Mouse (Mus musculus) lung, postnatal 0 days (tissue): Measurements from ENCODE around the gene Spaca3. TPM values are rescaled to one million over a fixed set of nuclear protein-coding genes. Genes with fewer than 3 reads are reported as not detected.

ENCODE experiments used
- ATAC-seq: fragments of 200-750 bp; cut with Nextera tagmentation; 2 replicates; pipeline ENCODE4 v1.8.0; 2017; ENCODE audit warnings: moderate library complexity
- DNase-seq: peaks from one replicate; pipeline ENCODE4 v3.0.0-alpha.2; 2016; ENCODE audit warnings: low spot score
- H3K27ac ChIP-seq: fragments of 300-500 bp; sonication (generic); 2 replicates; pipeline ENCODE4 v1.5.1; 2014; ENCODE audit warnings: antibody characterized with exemption, mild to moderate bottlenecking, low read length, mixed read lengths
- H3K27me3 ChIP-seq: fragments of 300-500 bp; sonication (generic); replicated peaks from 2 replicates; pipeline ENCODE4 v1.6.1; 2014; ENCODE audit warnings: low read length, mixed read lengths; ENCODE audit not compliant: insufficient read depth
- H3K36me3 ChIP-seq: fragments of 300-500 bp; sonication (generic); 2 replicates; pipeline ENCODE4 v1.6.1; 2014; ENCODE audit warnings: low read length, mixed read lengths; ENCODE audit not compliant: insufficient read depth
- H3K4me1 ChIP-seq: fragments of 300-500 bp; sonication (generic); 2 replicates; pipeline ENCODE4 v1.6.1; 2014; ENCODE audit warnings: antibody characterized with exemption, low read depth, low read length, mixed read lengths; ENCODE audit not compliant: insufficient read depth
- H3K4me2 ChIP-seq: fragments of 300-500 bp; sonication (generic); replicated peaks from 2 replicates; pipeline ENCODE4 v1.6.1; 2014; ENCODE audit warnings: low read depth, mild to moderate bottlenecking, low read length, moderate library complexity, mixed read lengths
- H3K4me3 ChIP-seq: fragments of 300-500 bp; sonication (generic); 2 replicates; pipeline ENCODE4 v1.5.1; 2014; ENCODE audit warnings: low read depth, low read length
- H3K9ac ChIP-seq: fragments of 300-500 bp; sonication (generic); replicated peaks from 2 replicates; pipeline ENCODE4 v1.6.1; 2014; ENCODE audit warnings: low read depth, mild to moderate bottlenecking
- H3K9me3 ChIP-seq: fragments of 300-500 bp; sonication (generic); 2 replicates; pipeline ENCODE4 v1.6.1; 2016; ENCODE audit warnings: low read length, mixed read lengths
- CTCF ChIP-seq: IDR thresholded peaks from 2 replicates; pipeline ENCODE4 v1.5.1; 2016; ENCODE audit warnings: antibody characterized with exemption, mild to moderate bottlenecking
- EP300 ChIP-seq: IDR thresholded peaks from 2 replicates; pipeline ENCODE4 v1.6.1; 2016; ENCODE audit warnings: antibody characterized with exemption, mild to moderate bottlenecking, control low read depth
- WGBS: fragments of 180-500 bp; shearing (Covaris S2); extraction: QIAGEN DNeasy Blood & Tissue Kit; methylation state at CpG from one replicate; pipeline ENCODE4 v1.1.7; 2014; 5-methylcytosine and 5-hydroxymethylcytosine counted together
- polyA plus RNA-seq: library from polyadenylated mRNA; unstranded; fragments of >200 nt; fragmentation: Nextera tagmentation; extraction: Ambion mirVana; gene quantifications from 2 replicates; pipeline ENCODE4 v1.2.1, GENCODE M21; 2015

Gene Spaca3
- polyA plus RNA-seq, 1 experiment from 2014 or later: not detected

- H3K4me1 ChIP-seq: no peaks in the 10 kb centered on the region
- H3K9me3 ChIP-seq: no peaks in the 10 kb centered on the region
- no peak overlapping the region for H3K4me2 ChIP-seq
- no peaks in the 10 kb centered on the region for H3K27me3 ChIP-seq
- TF ChIP-seq CTCF: 0 out of 2 replicates have a peak, but pooled peaks have one; percentile 30
- no peak for TF ChIP-seq EP300
- no peak for DNase-seq
- H3K36me3 ChIP-seq: no peaks in the 10 kb centered on the region
- H3K27ac ChIP-seq: no peak overlapping the region
- ATAC-seq: no peak
- H3K9ac ChIP-seq: no peak overlapping the region
- WGBS: 73% methylated on average over 1 of the region's 1 CpGs
- no peak overlapping the region for H3K4me3 ChIP-seq
Measured at GRCm38 (mm10) chr11:80838724-80839123, 19.4 kb upstream of the Spaca3 start.

DNA sequence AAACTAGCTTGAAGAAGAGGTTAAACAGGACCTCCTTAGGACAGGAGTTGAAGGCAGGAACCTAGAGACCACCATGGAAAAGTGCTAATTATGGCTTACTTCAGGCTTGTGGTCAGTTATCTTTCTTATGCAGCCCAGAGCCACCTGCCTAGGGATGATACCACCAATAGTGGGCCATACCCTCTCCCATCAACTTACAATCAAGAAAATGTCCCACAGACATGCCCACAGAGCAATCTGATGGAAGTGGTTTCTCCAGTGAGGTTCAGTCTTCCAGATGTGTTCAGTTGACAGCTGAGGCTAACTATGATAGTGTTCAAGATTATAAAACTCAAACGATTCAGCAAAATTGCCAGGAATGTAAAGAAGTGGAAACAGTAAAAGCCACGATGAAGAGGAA is 14.7 kb upstream of the Spaca3 start:
- Histone ChIP-seq H3K9me3 (no peaks in the 10 kb centered on the region), H3K36me3 (no peaks in the 10 kb centered on the region), H3K4me1 (no peaks in the 10 kb centered on the region), H3K27ac (no peak overlapping the region), H3K4me3 (no peak overlapping the region), H3K9ac (no peak overlapping the region), H3K4me2 (no peak overlapping the region), H3K27me3 (no peaks in the 10 kb centered on the region)
- WGBS: 62% methylated on average over 2 of the region's 2 CpGs
- TF ChIP-seq CTCF: no peak
- TF ChIP-seq EP300: no peak
- DNase-seq: no peak
- ATAC-seq: no peak

DNA sequence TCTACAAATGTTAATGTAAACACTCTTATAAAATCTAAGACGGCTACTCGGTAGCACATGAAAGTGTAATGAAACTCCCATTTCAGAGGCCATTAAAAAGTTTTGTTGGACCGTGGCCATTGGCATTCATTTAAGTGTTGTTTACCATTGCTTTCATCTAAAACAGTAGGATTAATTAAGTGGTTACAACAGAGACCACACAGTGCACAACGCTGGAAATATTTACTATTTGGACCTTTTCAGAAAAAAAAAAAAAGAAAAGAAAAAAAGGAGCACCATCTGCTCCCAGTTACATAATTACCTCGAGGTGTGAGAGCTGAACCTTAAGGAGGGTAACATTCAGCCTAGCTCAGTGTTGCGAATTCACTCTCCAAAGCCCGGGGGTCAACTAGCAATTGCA is 12.7 kb upstream of the Spaca3 start:
- Histone ChIP-seq H3K9ac (no peak overlapping the region), H3K36me3 (no peaks in the 10 kb centered on the region), H3K4me2 (no peak overlapping the region), H3K27me3 (no peaks in the 10 kb centered on the region), H3K4me1 (no peaks in the 10 kb centered on the region), H3K9me3 (no peaks in the 10 kb centered on the region), H3K27ac (no peak overlapping the region), H3K4me3 (no peak overlapping the region)
- WGBS: 25% methylated on average over 7 of the region's 7 CpGs
- no peak for TF ChIP-seq EP300
- no peak for TF ChIP-seq CTCF
- ATAC-seq (peak; percentile 53), DNase-seq (peak; percentile 61)

DNA sequence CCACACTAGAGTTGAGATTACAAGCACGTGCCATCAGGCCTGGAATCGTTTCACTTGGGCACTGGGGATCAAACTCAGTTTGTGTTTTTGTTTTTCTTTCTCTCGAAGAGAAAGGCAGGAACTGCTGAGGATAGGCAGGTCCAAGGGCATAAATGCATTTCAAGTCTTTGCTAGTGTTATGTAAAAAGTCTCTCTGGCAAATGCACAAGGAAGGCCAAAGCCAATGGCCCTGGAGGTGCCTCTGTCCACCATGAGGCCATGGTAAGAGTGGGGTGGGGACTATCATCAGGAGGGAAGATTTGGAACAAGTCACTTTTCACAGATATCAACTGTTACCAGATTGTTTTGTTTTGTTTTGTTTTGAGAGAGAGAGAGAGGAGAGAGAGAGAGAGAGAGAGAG is 12.1 kb upstream of the Spaca3 start:
- no peak overlapping the region for H3K27ac ChIP-seq
- no peak overlapping the region for H3K4me2 ChIP-seq
- ATAC-seq (no peak), DNase-seq (no peak)
- TF ChIP-seq CTCF: no peak
- TF ChIP-seq EP300: no peak
- H3K36me3 ChIP-seq: no peaks in the 10 kb centered on the region
- H3K4me1 ChIP-seq: no peaks in the 10 kb centered on the region
- no peak overlapping the region for H3K4me3 ChIP-seq
- H3K9ac ChIP-seq: no peak overlapping the region
- H3K27me3 ChIP-seq: no peaks in the 10 kb centered on the region
- 14% methylated on average over 3 of the region's 3 CpGs for whole genome bisulfite sequencing
- no peaks in the 10 kb centered on the region for H3K9me3 ChIP-seq

GRCm38 (mm10) chr11:80848131-80848530 is 10.0 kb upstream of the Spaca3 start:
- ATAC-seq (no peak), DNase-seq (no peak)
- Histone ChIP-seq H3K4me3 (no peak overlapping the region), H3K27ac (no peak overlapping the region), H3K4me1 (no peaks in the 10 kb centered on the region), H3K9me3 (no peaks in the 10 kb centered on the region), H3K27me3 (no peaks in the 10 kb centered on the region), H3K36me3 (no peaks in the 10 kb centered on the region), H3K9ac (no peak overlapping the region), H3K4me2 (no peak overlapping the region)
- 58% methylated on average over 5 of the region's 5 CpGs for WGBS
- no peak for TF ChIP-seq CTCF

DNA sequence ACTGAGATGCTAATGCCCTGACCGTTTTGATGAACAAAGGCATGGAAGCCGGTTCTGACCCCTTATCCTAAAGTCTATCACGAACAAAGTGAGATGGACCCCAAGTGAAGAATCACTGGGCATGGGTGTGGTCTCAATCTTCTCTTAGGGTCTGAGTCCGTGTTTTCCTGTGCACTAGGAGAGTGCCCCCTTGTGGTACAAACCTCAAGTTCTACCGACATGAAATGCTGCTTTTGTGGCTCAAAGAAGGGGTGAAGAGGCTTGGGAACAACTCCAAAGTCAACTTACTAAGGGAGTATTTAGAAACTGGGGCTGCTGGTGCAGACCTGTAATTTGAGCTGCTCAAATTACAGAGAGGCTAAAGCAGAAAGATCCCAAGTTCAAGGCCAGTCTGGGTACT is 6.3 kb upstream of the Spaca3 start:
- no peaks in the 10 kb centered on the region for H3K9me3 ChIP-seq
- TF ChIP-seq EP300: no peak
- peak; percentile 73 for TF ChIP-seq CTCF
- no peak overlapping the region for H3K27ac ChIP-seq
- ATAC-seq: no peak
- WGBS: 34% methylated on average over 5 of the region's 5 CpGs
- no peak overlapping the region for H3K4me3 ChIP-seq
- no peak overlapping the region for H3K4me2 ChIP-seq
- no peaks in the 10 kb centered on the region for H3K27me3 ChIP-seq
- H3K4me1 ChIP-seq: no peaks in the 10 kb centered on the region
- peak; percentile 56 for DNase-seq
- no peaks in the 10 kb centered on the region for H3K36me3 ChIP-seq
- H3K9ac ChIP-seq: no peak overlapping the region

DNA sequence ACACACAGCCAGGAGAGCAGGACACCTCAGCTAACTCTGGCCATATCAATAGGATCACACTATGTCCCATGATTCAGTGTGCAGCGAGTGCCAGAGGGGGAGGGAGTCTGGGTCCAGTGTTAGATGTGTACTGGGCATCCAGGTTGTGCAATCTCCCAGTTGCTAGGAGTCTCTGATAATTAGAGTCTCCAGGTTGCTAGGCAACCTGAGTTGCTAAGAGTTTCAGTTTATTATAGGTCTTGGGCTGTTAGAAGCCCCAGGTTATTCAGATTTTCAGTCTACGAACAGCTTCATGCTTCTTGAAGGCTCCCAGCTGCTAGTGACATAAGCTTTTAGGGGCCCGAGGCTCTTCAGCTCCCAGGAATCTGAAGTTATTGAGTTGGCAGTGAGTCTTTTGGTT is 5.2 kb upstream of the Spaca3 start:
- no peaks in the 10 kb centered on the region for H3K4me1 ChIP-seq
- ATAC-seq (peak; percentile 79), DNase-seq (peak; percentile 71)
- H3K4me2 ChIP-seq: no peak overlapping the region
- no peaks in the 10 kb centered on the region for H3K27me3 ChIP-seq
- H3K27ac ChIP-seq: no peak overlapping the region
- WGBS: 14% methylated on average over 3 of the region's 3 CpGs
- H3K9ac ChIP-seq: no peak overlapping the region
- H3K36me3 ChIP-seq: no peaks in the 10 kb centered on the region
- H3K4me3 ChIP-seq: no peak overlapping the region
- TF ChIP-seq EP300 (no peak), CTCF (no peak)
- no peaks in the 10 kb centered on the region for H3K9me3 ChIP-seq
